Mouse (Mus musculus) heart, postnatal 0 days (tissue): ENCODE results near the gene Stfa1.

Experiments
- CTCF ChIP-seq: IDR thresholded peaks from 2 replicates; pipeline ENCODE4 v1.5.1; 2016; ENCODE audit warnings: antibody characterized with exemption, control low read depth, low read depth
- EP300 ChIP-seq: IDR thresholded peaks from 2 replicates; pipeline ENCODE4 v1.6.1; 2016; ENCODE audit warnings: antibody characterized with exemption, low read depth

DNA sequence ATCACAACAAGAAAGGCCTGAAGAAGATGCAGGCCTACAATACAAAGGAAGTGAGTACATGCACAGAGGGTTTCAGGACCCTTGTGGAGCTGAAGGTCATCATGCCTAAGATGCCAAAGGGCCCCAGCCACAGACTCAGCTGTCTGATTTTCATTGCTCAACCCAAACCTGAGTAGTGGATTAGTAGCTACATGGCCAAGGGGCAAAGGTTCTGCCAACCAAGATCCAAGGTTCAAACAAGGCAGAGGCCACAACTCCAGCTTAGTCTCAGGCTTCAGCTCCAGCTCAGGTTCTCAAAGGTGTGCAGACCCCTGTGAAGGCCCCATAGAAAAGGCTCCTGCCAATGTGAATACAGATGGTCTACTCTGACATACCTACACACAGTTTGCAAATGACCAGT is 42.5 kb downstream of the Stfa1 start:
- TF ChIP-seq CTCF, result no peak
- no peak for TF ChIP-seq EP300
